Comparison of ENCODE assay signal across 15 mouse cellular contexts in genomic region chr19:46968833-46969232, GRCm38 (mm10). TPM values are rescaled to one million over a fixed set of nuclear protein-coding genes. Genes with fewer than 3 reads are reported as not detected.
DNase-seq lines count a peak whose midpoint lies in the region; ATAC-seq and TF ChIP-seq lines count a peak whose summit lies in the region.
"Had no signal": no experiment of that assay in that cellular context is flagged by ENCODE, and none has a peak within 500 bp of the region (broad histone marks: within the 10 kb centered on the region; RNA-seq: fewer than 3 reads in every experiment).

No protein-coding gene starts in this region.

- no peak for ATAC-seq in liver, postnatal 0 days
- ATAC-seq in liver, embryonic 11.5 days (replicated peaks; ENCODE audit: low FRiP score) = no peak
- ATAC-seq in megakaryocyte-erythroid progenitor cell, adult 5-6 weeks (replicated peaks; ENCODE audit: low FRiP score, low TSS enrichment, poor library complexity, severe bottlenecking) = peak; percentile 44
- ATAC-seq: forebrain, embryonic 13.5 days had no signal

- H3K9ac ChIP-seq in liver, postnatal 0 days (replicated peaks) = no peak overlapping the region
- no peak overlapping the region for H3K9ac ChIP-seq in liver, embryonic 11.5 days (ENCODE audit: low read depth, low read length)
- H3K9ac ChIP-seq: embryonic facial prominence, embryonic 15.5 days; forebrain, embryonic 13.5 days; stomach, embryonic 15.5 days had no signal

- no peak overlapping the region for H3K4me2 ChIP-seq in liver, postnatal 0 days (ENCODE audit: low read depth, low read length)
- no peak overlapping the region for H3K4me2 ChIP-seq in liver, embryonic 11.5 days
- H3K4me2 ChIP-seq: embryonic facial prominence, embryonic 15.5 days; forebrain, embryonic 13.5 days; stomach, embryonic 15.5 days had no signal

- H3K9me3 ChIP-seq in liver, postnatal 0 days (ENCODE audit: low read length) = no peaks in the 10 kb centered on the region
- H3K9me3 ChIP-seq in liver, embryonic 11.5 days (ENCODE audit: control insufficient read depth, low read length) = no peaks in the 10 kb centered on the region
- H3K9me3 ChIP-seq: embryonic facial prominence, embryonic 15.5 days; forebrain, embryonic 13.5 days; stomach, embryonic 15.5 days had no signal

- H3K36me3 ChIP-seq in liver, postnatal 0 days (replicated peaks; ENCODE audit: insufficient read depth, low read length) = no peaks in the 10 kb centered on the region; the same call in 1 of the 2 replicates
- no peaks in the 10 kb centered on the region for H3K36me3 ChIP-seq in liver, embryonic 11.5 days (ENCODE audit: control insufficient read depth, insufficient read depth, low read length)
- H3K36me3 ChIP-seq: embryonic facial prominence, embryonic 15.5 days; stomach, embryonic 15.5 days had no signal

- peak overlapping the region; percentile 56; the same call in 1 of the 2 replicates for H3K27ac ChIP-seq in liver, postnatal 0 days (ENCODE audit: low read depth)
- H3K27ac ChIP-seq in liver, embryonic 11.5 days (ENCODE audit: low read depth, low read length) = no peak overlapping the region
- peak overlapping the region; percentile 80 for H3K27ac ChIP-seq in brown adipose tissue, adult 24 weeks (replicated peaks; ENCODE audit: low read depth, low read length)
- H3K27ac ChIP-seq: embryonic facial prominence, embryonic 15.5 days; forebrain, embryonic 13.5 days had no signal

- peaks cover 38% of the 10 kb centered on the region for H3K4me1 ChIP-seq in liver, postnatal 0 days (ENCODE audit: insufficient read depth)
- H3K4me1 ChIP-seq in liver, embryonic 11.5 days (replicated peaks; ENCODE audit: control insufficient read depth, insufficient read depth, low read length) = peaks cover 16% of the 10 kb centered on the region
- peaks cover 10% of the 10 kb centered on the region for H3K4me1 ChIP-seq in brown adipose tissue, adult 24 weeks (ENCODE audit: control insufficient read depth, insufficient read depth, insufficient read length, low read length)
- H3K4me1 ChIP-seq: stomach, embryonic 15.5 days had no signal

- WGBS in liver, postnatal 0 days (ENCODE audit: insufficient replicate concordance) = 58% methylated on average over 5 of the region's 5 CpGs
- 70% methylated on average over 5 of the region's 5 CpGs for WGBS in liver, embryonic 11.5 days

- intact Hi-C loops in heart, postnatal 25 days (cut with DNase I) = no loop called here

- H3K27me3 ChIP-seq in liver, postnatal 0 days (ENCODE audit: insufficient read depth, low read length) = no peaks in the 10 kb centered on the region
- H3K27me3 ChIP-seq in liver, embryonic 11.5 days (replicated peaks; ENCODE audit: control insufficient read depth, insufficient read depth, low read length) = no peaks in the 10 kb centered on the region
- H3K27me3 ChIP-seq: embryonic facial prominence, embryonic 15.5 days; forebrain, embryonic 13.5 days; stomach, embryonic 15.5 days had no signal

- no peak for TF ChIP-seq CTCF in liver, postnatal 0 days (IDR thresholded peaks at IDR 0.05; ENCODE audit: low read depth)

- no peak overlapping the region for H3K4me3 ChIP-seq in liver, postnatal 0 days (ENCODE audit: low read depth, low read length)
- H3K4me3 ChIP-seq in liver, embryonic 11.5 days (ENCODE audit: low read depth, low read length) = no peak overlapping the region
- H3K4me3 ChIP-seq in brown adipose tissue, adult 24 weeks (ENCODE audit: insufficient read depth, low read depth, low read length) = no peak overlapping the region
- H3K4me3 ChIP-seq: embryonic facial prominence, embryonic 15.5 days; forebrain, embryonic 13.5 days; stomach, embryonic 15.5 days had no signal

- no peak for TF ChIP-seq EP300 in liver, postnatal 0 days (IDR thresholded peaks at IDR 0.05; ENCODE audit: low read depth)

- peak; percentile 47 to 49 for DNase-seq in heart, adult 18-20 months
- no peak for DNase-seq in heart, postnatal 25 days (ENCODE audit: low spot score)
- no peak for DNase-seq in liver, postnatal 0 days
- DNase-seq in liver, embryonic 11.5 days (ENCODE audit: low spot score) = no peak
- no peak for DNase-seq in urinary bladder, postnatal 36 days (ENCODE audit: low spot score in 2 of 2)
- no peak for DNase-seq in MN1 (ENCODE audit: low spot score)
- DNase-seq: cerebellum, adult 8-10 months; lung, adult 2 months had no signal

RNA-seq across cellular contexts. Expression of gene Ina, which starts 45.7 kb away (rescaled TPM):
- total RNA-seq in heart, adult 18-20 months (2021) = not detected
- not detected for total RNA-seq in heart, postnatal 25 days (2021)
- not detected in 2 replicates for polyA plus RNA-seq in liver, postnatal 0 days (2015; fragmentation: Nextera tagmentation; extraction: Ambion mirVana)
- 0.26 and 0.53 TPM in 2 replicates for polyA plus RNA-seq in liver, embryonic 11.5 days (2014; fragmentation: Nextera tagmentation; extraction: Ambion mirVana)
- polyA plus RNA-seq in brown adipose tissue, adult 24 weeks (2012; ENCODE audit: insufficient read depth, insufficient read length, missing spikeins) = not detected in 2 replicates
- 1.1 TPM in 1 of 2 replicates, not detected in the other for total RNA-seq in megakaryocyte-erythroid progenitor cell, adult 5-6 weeks (2014; fragmentation: Nextera tagmentation)
- total RNA-seq in megakaryocyte-erythroid progenitor cell, adult 5-6 weeks (2017) = 0.09 and 0.27 TPM in 2 replicates
- total RNA-seq: heart, postnatal 10 days; monocyte, adult 5-6 weeks had no signal

RNA-seq across cellular contexts. Expression of gene Nt5c2, which starts 46.1 kb away (rescaled TPM):
- 10 to 100 TPM; 63.6 to 64.0 TPM for total RNA-seq in heart, adult 18-20 months (2021)
- total RNA-seq in heart, postnatal 25 days (2021) = 10 to 100 TPM; 65.0 to 71.7 TPM
- polyA plus RNA-seq in liver, postnatal 0 days (2015; fragmentation: Nextera tagmentation; extraction: Ambion mirVana) = 30.2 and 36.1 TPM in 2 replicates
- polyA plus RNA-seq in liver, embryonic 11.5 days (2014; fragmentation: Nextera tagmentation; extraction: Ambion mirVana) = 107 and 110 TPM in 2 replicates
- 31.8 and 36.0 TPM in 2 replicates for polyA plus RNA-seq in brown adipose tissue, adult 24 weeks (2012; ENCODE audit: insufficient read depth, insufficient read length, missing spikeins)
- total RNA-seq in megakaryocyte-erythroid progenitor cell, adult 5-6 weeks (2014; fragmentation: Nextera tagmentation) = 87.1 and 88.5 TPM in 2 replicates
- total RNA-seq in megakaryocyte-erythroid progenitor cell, adult 5-6 weeks (2017) = 142 and 145 TPM in 2 replicates

Comparison
In these comparisons a context has a peak if more than half of its experiments do, and no peak if none do; other contexts are left out.
1. DNase-seq: peak in heart, adult 18-20 months (2 of 2); none in heart, postnatal 25 days (single experiment), liver, postnatal 0 days (single experiment), liver, embryonic 11.5 days (single experiment), urinary bladder, postnatal 36 days (0 of 2) and MN1 (single experiment).